Mouse (Mus musculus) induced T-regulatory cell, adult 2 months (primary cell): Measurements from ENCODE around the gene Olfr836.
"Not testable (repeated sequence)": the region's sequence is repeated elsewhere in the genome, so short reads cannot be mapped to it uniquely, and the experiment has no call there.

Source experiments
- DNase-seq: peaks from one replicate; pipeline ENCODE4 v3.0.0-alpha.2; 2012; ENCODE audit warnings: low read depth

Gene Olfr836

GRCm38 (mm10) chr9:19120082-19120481 lies at the start of gene Olfr836:
Gene Olfr836 (plus strand): TSS chr9:19120382.
- no peak for DNase-seq

GRCm38 (mm10) chr9:19084986-19085385 lies 35.2 kb upstream of the Olfr836 start:
- no peak for DNase-seq

GRCm38 (mm10) chr9:19092889-19093753 lies 27.1 kb upstream of the Olfr836 start:
- not testable (repeated sequence) for DNase-seq

- no peak for DNase-seq
Observed at GRCm38 (mm10) chr9:19097286-19097685, 22.9 kb upstream of the Olfr836 start.

- no peak for DNase-seq
Observed at GRCm38 (mm10) chr9:19136017-19136416, 15.8 kb downstream of the Olfr836 start, which contains the start of gene Olfr837. Gene Olfr837 (plus strand): TSS chr9:19136317.
